Mouse (Mus musculus): ENCODE results near the gene Il23r.

The Il23r gene

GRCm38 (mm10) chr6:67431808-67432207, 59.8 kb downstream of the Il23r start:
- no peak for DNase-seq (ENCODE audit: low spot score)

GRCm38 (mm10) chr6:67421761-67422160, 69.9 kb downstream of the Il23r start:
- no peak for DNase-seq (ENCODE audit: low spot score)

- no peak for DNase-seq (ENCODE audit: low spot score)
Observed at GRCm38 (mm10) chr6:67416557-67416956, 75.1 kb downstream of the Il23r start.

GRCm38 (mm10) chr6:67415276-67415675, 76.4 kb downstream of the Il23r start:
- no peak for DNase-seq (ENCODE audit: low spot score)

GRCm38 (mm10) chr6:67413378-67413777, 78.3 kb downstream of the Il23r start:
- DNase-seq (ENCODE audit: low spot score) = no peak

GRCm38 (mm10) chr6:67405281-67405682, 86.4 kb downstream of the Il23r start:
- DNase-seq (ENCODE audit: low spot score) = no peak

- no peak for DNase-seq (ENCODE audit: low spot score)
Observed at GRCm38 (mm10) chr6:67399551-67399950, 92.1 kb downstream of the Il23r start.

GRCm38 (mm10) chr6:67375982-67376391, 115.7 kb downstream of the Il23r start, which contains the start of gene Il12rb2:
TSS of gene Il12rb2 (minus strand) at chr6:67376188.
- no peak for DNase-seq (ENCODE audit: low spot score)

All from urinary bladder, postnatal 25 days (tissue).